Mouse (Mus musculus) brain, embryonic 14.5 days (tissue): ENCODE data around the gene S100a16. TPM values are rescaled to one million over a fixed set of nuclear protein-coding genes. Genes with fewer than 3 reads are reported as not detected.

ENCODE experiments used
- DNase-seq: peaks from one replicate; pipeline ENCODE4 v3.0.0-alpha.2; 2011; ENCODE audit warnings: low read depth
- CTCF ChIP-seq: fragments of 200-500 bp; IDR thresholded peaks from 2 replicates; pipeline ENCODE4 v1.5.1; 2012; ENCODE audit warnings: inconsistent platforms, mild to moderate bottlenecking, moderate library complexity, borderline replicate concordance; ENCODE audit not compliant: insufficient read depth, insufficient read length; ENCODE audit errors: extremely low read depth
- POLR2A ChIP-seq: fragments of 200-500 bp; IDR thresholded peaks from 2 replicates; pipeline ENCODE4 v1.6.1; 2012; ENCODE audit warnings: mild to moderate bottlenecking, inconsistent platforms, borderline replicate concordance; ENCODE audit not compliant: poor library complexity, insufficient read depth, insufficient read length, severe bottlenecking; ENCODE audit errors: extremely low read depth
- polyA plus RNA-seq: library from polyadenylated mRNA; depleted of rRNA; stranded (reverse); fragments of >200 nt; gene quantifications from 2 replicates; pipeline ENCODE4 v1.2.3, GENCODE M21; 2012

The S100a16 gene
- polyA plus RNA-seq, 1 experiment, result 22.9 TPM

- TF ChIP-seq CTCF (no peak), POLR2A (0 out of 2 replicates have a peak, but pooled peaks have one; percentile 5)
- DNase-seq, result peak; percentile 99
Observed at GRCm38 (mm10) chr3:90508950-90509746, 27.9 kb upstream of the S100a16 start, which contains the start of gene Chtop. Chtop (minus strand) TSS chr3:90509498.

- DNase-seq, result no peak
- TF ChIP-seq CTCF, result no peak
Observed at GRCm38 (mm10) chr3:90509747-90510123, 27.3 kb upstream of the S100a16 start.

GRCm38 (mm10) chr3:90512276-90512675, 24.8 kb upstream of the S100a16 start:
- TF ChIP-seq CTCF (no peak), POLR2A (no peak)
- no peak for DNase-seq

- TF ChIP-seq POLR2A (no peak), CTCF (no peak)
- DNase-seq, result no peak
Observed at GRCm38 (mm10) chr3:90512948-90513642, 24.0 kb upstream of the S100a16 start.

- TF ChIP-seq CTCF, result no peak
- no peak for TF ChIP-seq POLR2A
- DNase-seq, result peak; percentile 31
Observed at GRCm38 (mm10) chr3:90513796-90514590, 23.1 kb upstream of the S100a16 start, which contains the start of the genes S100a1 and S100a13. S100a1 (minus strand) TSS chr3:90514392. S100a13 (plus strand) TSS chr3:90514435.

GRCm38 (mm10) chr3:90514691-90515090, 22.4 kb upstream of the S100a16 start:
- TF ChIP-seq POLR2A (no peak), CTCF (no peak)
- DNase-seq, result peak; percentile 61

GRCm38 (mm10) chr3:90515242-90515641, 21.8 kb upstream of the S100a16 start:
- DNase-seq, result no peak
- TF ChIP-seq POLR2A, result no peak
- TF ChIP-seq CTCF, result no peak

- no peak for DNase-seq
- no peak for TF ChIP-seq CTCF
- no peak for TF ChIP-seq POLR2A
Observed at GRCm38 (mm10) chr3:90515789-90516188, 21.3 kb upstream of the S100a16 start.

- no peak for TF ChIP-seq CTCF
- TF ChIP-seq POLR2A, result no peak
- DNase-seq, result no peak
Observed at GRCm38 (mm10) chr3:90517711-90518110, 19.3 kb upstream of the S100a16 start.

- peak; percentile 68 for DNase-seq
- TF ChIP-seq POLR2A (no peak), CTCF (peak; percentile 41; the same call in 1 of the 2 replicates)
Observed at GRCm38 (mm10) chr3:90525421-90525820, 11.6 kb upstream of the S100a16 start.

GRCm38 (mm10) chr3:90526076-90526475, 11.0 kb upstream of the S100a16 start:
- TF ChIP-seq CTCF, result no peak
- no peak for TF ChIP-seq POLR2A
- no peak for DNase-seq
